Comparison of ENCODE assay signal across 12 mouse cellular contexts in the genomic region with DNA sequence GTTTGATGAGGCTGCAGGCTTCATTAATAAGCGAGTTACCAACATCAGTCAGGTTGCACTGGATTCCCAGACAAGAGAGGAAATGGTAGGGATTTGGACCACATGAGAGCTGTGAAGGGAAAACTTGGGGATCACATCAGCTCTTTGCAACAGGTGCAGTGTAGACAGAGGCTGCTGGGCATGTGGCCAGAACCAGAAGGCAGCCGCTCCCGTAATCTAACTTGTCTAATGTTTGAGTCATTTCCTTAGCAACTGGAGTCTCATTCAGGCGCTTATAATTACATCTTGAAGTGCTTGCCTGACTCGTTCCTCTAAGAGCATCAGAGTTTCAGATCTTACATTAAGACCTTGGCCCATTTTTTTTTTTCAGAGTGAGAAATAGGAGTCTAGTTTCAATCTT.
DNase-seq lines count a peak whose midpoint lies in the region; ATAC-seq and TF ChIP-seq lines count a peak whose summit lies in the region.
"Had no signal": no experiment of that assay in that cellular context is flagged by ENCODE, and none has a peak within 500 bp of the region (broad histone marks: within the 10 kb centered on the region; RNA-seq: fewer than 3 reads in every experiment).

No protein-coding gene starts in this region.

- intact Hi-C loops in gastrocnemius, postnatal 14 days (cut with DNase I; ENCODE audit: low total_unique reads): no loop called here
- intact Hi-C loops in gastrocnemius, postnatal 36 days (cut with DNase I): no loop called here
- intact Hi-C loops in left cerebral cortex, adult 2 months (cut with DNase I): no loop called here

- DNase-seq in gastrocnemius, postnatal 14 days: peak; percentile 10
- no peak for DNase-seq in gastrocnemius, postnatal 36 days
- DNase-seq in lung, postnatal 10 days: no peak
- peak; percentile 33 to 39 for DNase-seq in left cerebral cortex, adult 2 months (ENCODE audit: extremely low spot score in 1 of 2, low spot score in 2 of 2)
- peak; percentile 0 for DNase-seq in skeletal muscle tissue, adult 2 months (ENCODE audit: low read depth, low spot score)
- DNase-seq in T-cell, adult 2 months (ENCODE audit: low spot score): no peak
- no peak for DNase-seq in adipocyte (ENCODE audit: low spot score)
- DNase-seq: cerebellum, adult 11 months; lung, adult 2 months had no signal

- TF ChIP-seq CTCF in left cerebral cortex, adult 2 months (IDR thresholded peaks at IDR 0.05): no peak

- H3K9me3 ChIP-seq in lung, embryonic 15.5 days: no peaks in the 10 kb centered on the region

- H3K4me1 ChIP-seq in lung, embryonic 15.5 days: no peaks in the 10 kb centered on the region

- no peaks in the 10 kb centered on the region for H3K36me3 ChIP-seq in lung, embryonic 15.5 days

- H3K4me3 ChIP-seq in lung, embryonic 15.5 days: no peak overlapping the region
- H3K4me3 ChIP-seq in left cerebral cortex, adult 2 months: no peak overlapping the region

- H3K9ac ChIP-seq in lung, embryonic 15.5 days: no peak overlapping the region

- peak; percentile 23; the same call in 1 of the 2 replicates for ATAC-seq in lung, embryonic 15.5 days (ENCODE audit: borderline replicate concordance, extremely low read depth, low FRiP score, low TSS enrichment)
- ATAC-seq: activated CD4-positive, CD25-positive, alpha-beta regulatory T cell, adult 4 months had no signal

- no peak overlapping the region for H3K27ac ChIP-seq in lung, embryonic 15.5 days
- no peak overlapping the region for H3K27ac ChIP-seq in left cerebral cortex, adult 2 months

- WGBS in lung, embryonic 15.5 days: 25% methylated on average over 5 of the region's 5 CpGs

- no peak overlapping the region for H3K4me2 ChIP-seq in lung, embryonic 15.5 days

- H3K27me3 ChIP-seq in lung, embryonic 15.5 days: no peaks in the 10 kb centered on the region
- H3K27me3 ChIP-seq: CH12.LX had no signal

Comparison
In these comparisons a context has a peak if more than half of its experiments do, and no peak if none do; other contexts are left out.
1. DNase-seq: peak in gastrocnemius, postnatal 14 days (single experiment), left cerebral cortex, adult 2 months (2 of 2) and skeletal muscle tissue, adult 2 months (single experiment); none in gastrocnemius, postnatal 36 days (0 of 2), lung, postnatal 10 days (single experiment), T-cell, adult 2 months (single experiment) and adipocyte (single experiment).